Mouse (Mus musculus) ES-E14 (cell line): ENCODE data around the gene Nucb1. TPM values are rescaled to one million over a fixed set of nuclear protein-coding genes. Genes with fewer than 3 reads are reported as not detected.

ENCODE experiments used
- DNase-seq: peaks from one replicate; pipeline ENCODE4 v3.0.0-alpha.2; 2013; ENCODE audit warnings: low read depth, low spot score
- H3K27ac ChIP-seq: 2 replicates; pipeline ENCODE4 v1.5.1; 2012; ENCODE audit warnings: low read depth, mild to moderate bottlenecking, low read length, moderate library complexity, mixed read lengths; ENCODE audit not compliant: poor library complexity, insufficient read depth, severe bottlenecking
- H3K36me3 ChIP-seq: 2 replicates; pipeline ENCODE4 v1.6.1; 2012; ENCODE audit warnings: mild to moderate bottlenecking, low read length, moderate library complexity, mixed read lengths; ENCODE audit not compliant: control insufficient read depth, poor library complexity, insufficient read depth, severe bottlenecking
- H3K4me1 ChIP-seq, 2 experiments: fragments of 150-350 bp in 1 of 2; sonication (generic) in 1 of 2; 2 replicates each; pipeline ENCODE4 v1.6.1; 2012; ENCODE audit warnings: low read length in 2 of 2, mild to moderate bottlenecking in 1 of 2, mixed read lengths in 1 of 2; ENCODE audit not compliant: control insufficient read depth in 2 of 2, insufficient read depth in 2 of 2, poor library complexity in 1 of 2
- H3K4me3 ChIP-seq, 2 experiments: fragments of 150-350 bp in 1 of 2; sonication (generic) in 1 of 2; 2 replicates each; pipeline ENCODE4 v1.5.1; 2012; ENCODE audit warnings: low read length in 2 of 2, low read depth in 1 of 2, mild to moderate bottlenecking in 1 of 2, mixed read lengths in 1 of 2; ENCODE audit not compliant: insufficient read depth in 1 of 2, poor library complexity in 1 of 2, severe bottlenecking in 1 of 2
- H3K9ac ChIP-seq: 2 replicates; pipeline ENCODE4 v1.6.1; 2012; ENCODE audit warnings: low read depth, mild to moderate bottlenecking, low read length, mixed read lengths; ENCODE audit not compliant: poor library complexity, insufficient read depth, severe bottlenecking
- H3K9me3 ChIP-seq: fragments of 150-350 bp; sonication (generic); 2 replicates; pipeline ENCODE4 v1.6.1; 2012; ENCODE audit warnings: low read depth, mild to moderate bottlenecking, low read length; ENCODE audit not compliant: control insufficient read depth, insufficient read depth
- CHD2 ChIP-seq: IDR thresholded peaks from 2 replicates; pipeline ENCODE4 v1.6.1; 2014; ENCODE audit warnings: mild to moderate bottlenecking, low read depth, low read length, inconsistent platforms
- HCFC1 ChIP-seq: IDR thresholded peaks from 2 replicates; pipeline ENCODE4 v1.6.1; 2012; ENCODE audit warnings: low read length, inconsistent platforms, borderline replicate concordance; ENCODE audit not compliant: insufficient read depth
- MAFK ChIP-seq: IDR thresholded peaks from 2 replicates; pipeline ENCODE4 v1.6.1; 2014; ENCODE audit warnings: mild to moderate bottlenecking, low read depth, low read length, inconsistent platforms; ENCODE audit not compliant: insufficient read depth
- ZC3H11A ChIP-seq: IDR thresholded peaks from 2 replicates; pipeline ENCODE4 v1.6.1; 2012; ENCODE audit warnings: low read depth, mild to moderate bottlenecking, inconsistent platforms, low read length, borderline replicate concordance
- ZNF384 ChIP-seq: IDR thresholded peaks from 2 replicates; pipeline ENCODE4 v1.6.1; 2012; ENCODE audit warnings: low read depth, low read length, inconsistent platforms
- in situ Hi-C, 2 experiments: fragments of 600-800 bp; cut with MboI; formaldehyde crosslinking; loops; one replicate each; pipeline ENCODE4 v1.15.1; 2025; ENCODE audit warnings: low sequenced_read_pairs in 2 of 2, inconsistent platforms in 1 of 2; ENCODE audit not compliant: unreplicated experiment in 2 of 2
- total RNA-seq: library from RNA; depleted of rRNA; stranded (reverse); fragments of 300-350 nt; gene quantifications from 2 replicates; pipeline ENCODE4 v1.2.3, GENCODE M21; 2012

Nucb1 gene
- total RNA-seq, 1 experiment = 131 TPM

DNA sequence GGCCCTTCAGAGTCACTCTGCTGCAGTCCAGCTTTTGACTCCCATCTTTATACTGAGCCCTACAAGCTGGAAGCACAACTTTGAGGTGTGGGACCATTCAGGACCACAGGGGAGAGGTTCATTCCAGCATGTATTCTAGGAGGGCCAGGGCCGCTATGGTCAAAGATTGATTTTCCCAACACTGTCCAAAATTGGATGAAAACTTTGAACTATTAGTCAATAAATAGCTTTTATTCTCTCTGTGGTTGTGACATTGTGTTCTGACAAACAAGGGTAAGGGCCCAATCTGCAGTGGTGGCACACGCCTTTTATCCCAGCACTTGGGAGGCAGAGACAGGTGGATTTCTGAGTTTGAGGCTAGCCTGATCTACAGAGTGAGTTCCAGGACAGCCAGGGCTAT is 43.8 kb upstream of the Nucb1 start:
- H3K4me1 ChIP-seq = peaks cover 17 to 34% of the 10 kb centered on the region in 2 experiments
- TF ChIP-seq HCFC1 (no peak), CHD2 (no peak), ZC3H11A (no peak), MAFK (no peak), ZNF384 (no peak)
- H3K4me3 ChIP-seq = no peak overlapping the region
- no peak for DNase-seq
- H3K27ac ChIP-seq = peak overlapping the region; percentile 90
- in situ Hi-C loops = no loop called here
- no peaks in the 10 kb centered on the region; the same call in 1 of the 2 replicates for H3K36me3 ChIP-seq
- peak overlapping the region; percentile 11; the same call in 1 of the 2 replicates for H3K9ac ChIP-seq
- no peaks in the 10 kb centered on the region for H3K9me3 ChIP-seq

GRCm38 (mm10) chr7:45553519-45553918 is 43.3 kb upstream of the Nucb1 start:
- DNase-seq = no peak
- Histone ChIP-seq H3K9me3 (no peaks in the 10 kb centered on the region), H3K36me3 (no peaks in the 10 kb centered on the region; the same call in 1 of the 2 replicates), H3K4me3 (no peak overlapping the region), H3K4me1 (peaks cover 17 to 38% of the 10 kb centered on the region in 2 experiments), H3K27ac (peak overlapping the region; percentile 90), H3K9ac (peak overlapping the region; percentile 54; the same call in 1 of the 2 replicates)
- TF ChIP-seq ZC3H11A (no peak), MAFK (no peak), CHD2 (no peak), ZNF384 (no peak), HCFC1 (no peak)
- in situ Hi-C loops = no loop called here

- Histone ChIP-seq H3K27ac (peak overlapping the region; percentile 90), H3K9me3 (no peaks in the 10 kb centered on the region)
These were observed 41.3 kb upstream of the Nucb1 start for GRCm38 (mm10) chr7:45551512-45551883.

GRCm38 (mm10) chr7:45550821-45551511 is 40.8 kb upstream of the Nucb1 start:
- H3K27ac ChIP-seq = peak overlapping the region; percentile 89
- no peak for TF ChIP-seq ZNF384
- no peak for TF ChIP-seq CHD2
- TF ChIP-seq HCFC1 = no peak
- no peak for TF ChIP-seq ZC3H11A
- no peak for TF ChIP-seq MAFK
- H3K9me3 ChIP-seq = no peaks in the 10 kb centered on the region
- peak overlapping the region; percentile 81 for H3K9ac ChIP-seq
- in situ Hi-C loops = no loop called here
- H3K36me3 ChIP-seq = no peaks in the 10 kb centered on the region
- H3K4me3 ChIP-seq = peak overlapping the region; percentile 3 to 57; a peak in 2 of 4 replicates
- DNase-seq = no peak
- peaks cover 14 to 36% of the 10 kb centered on the region in 2 experiments for H3K4me1 ChIP-seq

More at GRCm38 (mm10) chr7:45551512-45551883, 41.3 kb upstream of the Nucb1 start:
- Histone ChIP-seq H3K9ac (no peak overlapping the region; the same call in 1 of the 2 replicates), H3K36me3 (no peaks in the 10 kb centered on the region), H3K4me1 (peaks cover 14 to 38% of the 10 kb centered on the region in 2 experiments), H3K4me3 (no peak overlapping the region)
- DNase-seq = peak; percentile 92
- no peak for TF ChIP-seq ZC3H11A
- TF ChIP-seq MAFK = no peak
- TF ChIP-seq ZNF384 = peak; percentile 71; the same call in 1 of the 2 replicates
- peak; percentile 63; the same call in 1 of the 2 replicates for TF ChIP-seq CHD2
- in situ Hi-C loops = no loop called here
